Mouse (Mus musculus) kidney, embryonic 16.5 days (tissue): ENCODE measurements around the gene Gm20441. TPM values are rescaled to one million over a fixed set of nuclear protein-coding genes. Genes with fewer than 3 reads are reported as not detected.
"Not testable (repeated sequence)": the region's sequence is repeated elsewhere in the genome, so short reads cannot be mapped to it uniquely, and the experiment has no call there.

Source experiments
- ATAC-seq: fragments of 200-750 bp; cut with Nextera tagmentation; 2 replicates; pipeline ENCODE4 v1.8.0; 2017; ENCODE audit warnings: moderate TSS enrichment; ENCODE audit not compliant: low FRiP score, low TSS enrichment
- H3K27ac ChIP-seq: fragments of 300-500 bp; sonication (generic); 2 replicates; pipeline ENCODE4 v1.5.1; 2014; ENCODE audit warnings: low read length
- H3K27me3 ChIP-seq: fragments of 300-500 bp; sonication (generic); 2 replicates; pipeline ENCODE4 v1.6.1; 2014; ENCODE audit warnings: low read length, control low read depth, mixed read lengths; ENCODE audit not compliant: insufficient read depth
- H3K36me3 ChIP-seq: fragments of 300-500 bp; sonication (generic); 2 replicates; pipeline ENCODE4 v1.6.1; 2014; ENCODE audit warnings: low read length, control low read depth, mixed read lengths; ENCODE audit not compliant: insufficient read depth
- H3K4me1 ChIP-seq: fragments of 300-500 bp; sonication (generic); 2 replicates; pipeline ENCODE4 v1.6.1; 2014; ENCODE audit warnings: low read length, control low read depth, mixed read lengths; ENCODE audit not compliant: insufficient read depth
- H3K4me2 ChIP-seq: fragments of 300-500 bp; sonication (generic); replicated peaks from 2 replicates; pipeline ENCODE4 v1.6.1; 2014; ENCODE audit warnings: low read depth, low read length
- H3K4me3 ChIP-seq: fragments of 300-500 bp; sonication (generic); 2 replicates; pipeline ENCODE4 v1.5.1; 2014; ENCODE audit warnings: mild to moderate bottlenecking, low read length
- H3K9ac ChIP-seq: fragments of 300-500 bp; sonication (generic); replicated peaks from 2 replicates; pipeline ENCODE4 v1.6.1; 2014; ENCODE audit warnings: low read length
- H3K9me3 ChIP-seq: fragments of 300-500 bp; sonication (generic); 2 replicates; pipeline ENCODE4 v1.6.1; 2016; ENCODE audit warnings: low read length, control low read depth
- WGBS: fragments of 180-500 bp; shearing (Covaris S2); extraction: QIAGEN DNeasy Blood & Tissue Kit; methylation state at CpG from one replicate; pipeline ENCODE4 v1.1.7; 2014; 5-methylcytosine and 5-hydroxymethylcytosine counted together
- polyA plus RNA-seq: library from polyadenylated mRNA; unstranded; fragments of >200 nt; fragmentation: Nextera tagmentation; extraction: Ambion mirVana; gene quantifications from 2 replicates; pipeline ENCODE4 v1.2.1, GENCODE M21; 2015

Gm20441 gene
- polyA plus RNA-seq, 1 experiment from 2014 or later, result 0.59 TPM

DNA sequence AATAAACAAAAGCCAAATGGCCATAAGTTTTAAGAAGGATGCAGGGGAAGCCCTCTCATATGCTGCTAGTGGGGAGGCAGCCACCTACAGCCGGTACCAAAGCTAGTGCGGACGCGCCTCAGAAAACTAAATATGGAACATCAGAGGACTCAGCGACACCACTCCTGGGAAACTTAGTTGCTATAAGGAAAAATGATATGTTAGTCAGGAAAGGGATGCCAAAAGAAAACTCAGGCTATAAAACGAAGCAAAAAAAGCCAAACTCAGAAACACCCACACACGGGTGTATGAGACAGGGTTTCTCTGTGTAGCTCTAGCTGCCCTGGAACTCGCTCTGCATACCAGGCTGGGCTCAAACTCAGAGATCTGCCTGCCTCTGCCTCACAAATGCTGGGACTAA, 7.5 kb upstream of the Gm20441 start:
- no peaks in the 10 kb centered on the region for H3K27me3 ChIP-seq
- H3K4me3 ChIP-seq, result no peak overlapping the region
- no peak overlapping the region for H3K9ac ChIP-seq
- ATAC-seq, result no peak
- H3K4me1 ChIP-seq, result no peaks in the 10 kb centered on the region
- no peaks in the 10 kb centered on the region for H3K36me3 ChIP-seq
- 84% methylated on average over 8 of the region's 8 CpGs for WGBS
- no peak overlapping the region for H3K4me2 ChIP-seq
- no peak overlapping the region for H3K27ac ChIP-seq
- H3K9me3 ChIP-seq, result no peaks in the 10 kb centered on the region

DNA sequence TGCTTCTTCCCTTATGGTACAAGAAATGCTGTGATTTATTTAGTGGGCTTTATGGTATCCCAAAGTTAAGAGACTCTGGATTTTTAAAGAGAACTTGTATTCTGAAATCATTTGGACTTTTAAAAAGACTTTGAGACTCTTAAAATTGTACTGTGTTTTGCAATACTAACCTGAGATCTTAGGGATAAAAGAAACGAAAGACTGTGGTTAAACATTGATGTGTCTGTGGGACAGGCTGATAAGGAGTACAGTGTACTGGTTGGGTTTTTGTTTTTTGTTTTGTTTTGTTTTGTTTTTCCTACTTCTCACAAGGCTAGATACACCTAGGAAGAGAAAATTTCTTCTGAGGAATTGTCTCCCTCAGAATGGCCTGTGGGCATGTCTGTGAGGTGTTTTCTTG, 4.7 kb upstream of the Gm20441 start:
- H3K9me3 ChIP-seq, result no peaks in the 10 kb centered on the region
- H3K4me1 ChIP-seq, result 0 out of 2 replicates have a peak, but pooled peaks cover 4% of the 10 kb centered on the region
- H3K4me3 ChIP-seq, result no peak overlapping the region
- no peak overlapping the region for H3K4me2 ChIP-seq
- H3K36me3 ChIP-seq, result no peaks in the 10 kb centered on the region
- H3K9ac ChIP-seq, result no peak overlapping the region
- no peaks in the 10 kb centered on the region for H3K27me3 ChIP-seq
- WGBS, result 71% methylated on average over 1 of the region's 1 CpGs
- no peak overlapping the region for H3K27ac ChIP-seq
- ATAC-seq, result no peak

GRCm38 (mm10) chr10:75779206-75780174, 1.3 kb downstream of the Gm20441 start:
- peak overlapping the region; percentile 90 for H3K27ac ChIP-seq
- H3K4me1 ChIP-seq, result peaks cover 12% of the 10 kb centered on the region
- peaks cover 7% of the 10 kb centered on the region; the same call in 1 of the 2 replicates for H3K27me3 ChIP-seq
- WGBS, result 31% methylated on average over 15 of the region's 15 CpGs
- H3K9ac ChIP-seq, result peak overlapping the region; percentile 40
- H3K36me3 ChIP-seq, result no peaks in the 10 kb centered on the region
- peak overlapping the region; percentile 78 for H3K4me2 ChIP-seq
- ATAC-seq, result peak; percentile 25; the same call in 1 of the 2 replicates
- peaks cover 3% of the 10 kb centered on the region; the same call in 1 of the 2 replicates for H3K9me3 ChIP-seq
- peak overlapping the region; percentile 53 for H3K4me3 ChIP-seq

- Histone ChIP-seq H3K36me3 (no peaks in the 10 kb centered on the region), H3K9ac (no peak overlapping the region), H3K27ac (no peak overlapping the region), H3K4me1 (peaks cover 12% of the 10 kb centered on the region), H3K4me2 (no peak overlapping the region), H3K9me3 (peaks cover 3% of the 10 kb centered on the region; the same call in 1 of the 2 replicates), H3K4me3 (no peak overlapping the region), H3K27me3 (peaks cover 7% of the 10 kb centered on the region; the same call in 1 of the 2 replicates)
- 76% methylated on average over 2 of the region's 2 CpGs for WGBS
- no peak for ATAC-seq
Measured at GRCm38 (mm10) chr10:75777885-75778284, 2.9 kb downstream of the Gm20441 start.

DNA sequence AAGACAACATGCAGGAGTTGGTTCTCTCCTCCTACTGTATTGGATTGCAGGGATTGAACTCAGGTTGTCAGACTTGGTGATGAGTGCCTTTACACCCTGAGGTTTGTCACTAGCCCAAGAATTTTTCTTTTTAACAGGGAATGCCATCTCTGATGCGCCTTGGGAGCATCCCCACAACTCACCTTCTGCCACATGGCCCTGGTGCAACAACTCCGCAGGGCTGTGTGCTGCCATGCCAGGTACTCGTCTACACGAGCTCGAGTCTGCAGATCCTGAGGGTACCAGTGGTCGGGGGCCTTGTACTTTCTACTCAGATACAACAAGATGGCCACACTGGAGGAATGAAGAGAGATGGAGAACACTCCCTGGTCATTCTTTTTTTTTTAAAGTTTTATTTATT, 4.2 kb downstream of the Gm20441 start:
- no peak overlapping the region for H3K4me3 ChIP-seq
- no peak for ATAC-seq
- no peak overlapping the region for H3K4me2 ChIP-seq
- no peak overlapping the region for H3K27ac ChIP-seq
- H3K36me3 ChIP-seq, result no peaks in the 10 kb centered on the region
- H3K9ac ChIP-seq, result no peak overlapping the region
- 93% methylated on average over 6 of the region's 6 CpGs for WGBS
- H3K27me3 ChIP-seq, result peaks cover 7% of the 10 kb centered on the region; the same call in 1 of the 2 replicates
- H3K4me1 ChIP-seq, result peaks cover 20% of the 10 kb centered on the region
- H3K9me3 ChIP-seq, result peaks cover 3% of the 10 kb centered on the region; the same call in 1 of the 2 replicates

DNA sequence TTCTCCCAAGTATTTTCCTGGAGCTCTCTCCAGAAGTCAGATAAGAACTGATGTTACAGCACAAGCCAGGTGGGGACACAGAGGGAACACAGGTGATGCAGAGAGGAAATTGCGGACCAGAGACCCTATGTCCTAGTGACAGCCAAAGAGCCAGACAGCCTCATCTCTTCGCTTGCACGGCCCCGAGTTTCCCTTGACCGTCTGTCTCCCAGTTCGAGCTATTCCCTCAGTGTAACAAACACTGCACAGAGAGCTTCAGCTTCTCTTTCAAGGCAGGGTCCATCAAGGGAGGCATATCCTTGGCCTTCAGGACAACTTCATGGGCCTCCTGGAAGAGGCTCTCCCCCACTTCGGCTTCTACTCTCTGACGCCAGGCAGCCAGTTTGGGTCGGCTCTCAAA, 6.2 kb downstream of the Gm20441 start:
- H3K4me3 ChIP-seq, result no peak overlapping the region
- H3K9me3 ChIP-seq, result peaks cover 3% of the 10 kb centered on the region; the same call in 1 of the 2 replicates
- no peak for ATAC-seq
- H3K4me1 ChIP-seq, result peaks cover 9% of the 10 kb centered on the region
- 82% methylated on average over 9 of the region's 9 CpGs for WGBS
- no peak overlapping the region for H3K4me2 ChIP-seq
- 0 out of 2 replicates have a peak, but pooled peaks cover 4% of the 10 kb centered on the region for H3K27me3 ChIP-seq
- no peak overlapping the region for H3K9ac ChIP-seq
- no peaks in the 10 kb centered on the region for H3K36me3 ChIP-seq
- H3K27ac ChIP-seq, result no peak overlapping the region

DNA sequence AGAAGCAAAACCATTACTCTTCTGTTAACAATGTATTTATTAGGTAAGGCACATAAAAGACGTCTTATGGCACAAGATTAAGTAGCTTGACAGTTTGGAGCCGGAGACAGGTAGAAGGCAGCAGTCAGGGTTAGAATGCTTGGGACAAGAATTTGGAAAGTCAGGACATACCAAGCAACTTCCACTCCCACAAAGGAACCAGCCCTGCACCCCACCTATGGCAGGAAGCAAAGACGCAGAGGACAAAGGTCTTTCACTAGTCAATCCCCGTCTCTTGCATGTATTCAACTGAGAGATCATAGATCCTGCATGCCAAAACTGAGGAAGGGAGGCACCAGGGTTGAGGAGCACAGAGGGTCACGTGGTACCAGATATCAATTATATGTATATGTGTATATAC, 6.7 kb downstream of the Gm20441 start:
- ATAC-seq, result no peak
- Histone ChIP-seq H3K4me2 (no peak overlapping the region), H3K27ac (no peak overlapping the region), H3K9ac (no peak overlapping the region), H3K4me3 (no peak overlapping the region), H3K36me3 (no peaks in the 10 kb centered on the region), H3K9me3 (peaks cover 3% of the 10 kb centered on the region; the same call in 1 of the 2 replicates), H3K4me1 (peaks cover 7% of the 10 kb centered on the region), H3K27me3 (0 out of 2 replicates have a peak, but pooled peaks cover under 1% of the 10 kb centered on the region)
- WGBS, result 87% methylated on average over 5 of the region's 5 CpGs

GRCm38 (mm10) chr10:75772795-75773664, 7.7 kb downstream of the Gm20441 start, which contains the start of gene Ddt:
TSS of gene Ddt (minus strand) at chr10:75773414.
- H3K27ac ChIP-seq, result peak within 1 kb of the TSS; percentile 84
- H3K9ac ChIP-seq, result peak within 1 kb of the TSS; percentile 80
- peaks cover 7% of the 10 kb centered on the region for H3K4me1 ChIP-seq
- H3K36me3 ChIP-seq, result no peaks in the 10 kb centered on the region
- peak within 1 kb of the TSS; percentile 98 for H3K4me2 ChIP-seq
- no peaks in the 10 kb centered on the region for H3K27me3 ChIP-seq
- peak within 1 kb of the TSS; percentile 78 for H3K4me3 ChIP-seq
- no peaks in the 10 kb centered on the region for H3K9me3 ChIP-seq
- peak; percentile 98 for ATAC-seq
- under 1% methylated on average over 46 of the region's 47 CpGs for WGBS

GRCm38 (mm10) chr10:75767756-75768155, 13.0 kb downstream of the Gm20441 start:
- WGBS, result 36% methylated on average over 5 of the region's 5 CpGs
- H3K4me2 ChIP-seq, H3K27ac ChIP-seq, ATAC-seq, H3K4me3 ChIP-seq, H3K9me3 ChIP-seq, H3K27me3 ChIP-seq, H3K36me3 ChIP-seq, H3K9ac ChIP-seq: not testable (repeated sequence)
- peaks cover 18% of the 10 kb centered on the region for H3K4me1 ChIP-seq
